Mouse (Mus musculus) hindlimb bud, embryonic 11.5 days (tissue): ENCODE measurements around the gene Rabggta.

Source experiments
- DNase-seq: peaks from one replicate; pipeline ENCODE4 v3.0.0-alpha.2; 2012; ENCODE audit warnings: low read depth, low spot score; ENCODE audit errors: extremely low spot score

Gene Rabggta

GRCm38 (mm10) chr14:55721700-55722437, at the start of gene Rabggta:
Rabggta (minus strand) TSS chr14:55722263.
- DNase-seq: peak; percentile 80

GRCm38 (mm10) chr14:55769087-55769703, 47.1 kb upstream of the Rabggta start:
- no peak for DNase-seq

GRCm38 (mm10) chr14:55768555-55768954, 46.5 kb upstream of the Rabggta start:
- DNase-seq: no peak

GRCm38 (mm10) chr14:55767519-55768414, 45.7 kb upstream of the Rabggta start:
- no peak for DNase-seq

GRCm38 (mm10) chr14:55765696-55766095, 43.6 kb upstream of the Rabggta start, which contains the start of gene Ltb4r1:
Ltb4r1 (plus strand) TSS chr14:55765962.
- no peak for DNase-seq

GRCm38 (mm10) chr14:55763166-55763565, 41.1 kb upstream of the Rabggta start:
- DNase-seq: no peak

- DNase-seq: no peak
These were observed 40.1 kb upstream of the Rabggta start for GRCm38 (mm10) chr14:55762001-55762821.

GRCm38 (mm10) chr14:55761163-55761562, 39.1 kb upstream of the Rabggta start, which contains the start of gene Ltb4r2:
Ltb4r2 (plus strand) TSS chr14:55761428.
- no peak for DNase-seq

- peak; percentile 50 for DNase-seq
These were observed 38.1 kb upstream of the Rabggta start for GRCm38 (mm10) chr14:55760156-55760555.

GRCm38 (mm10) chr14:55758363-55758784, 36.3 kb upstream of the Rabggta start, which contains the start of gene Cideb:
Cideb (minus strand) TSS chr14:55758458.
- DNase-seq: peak; percentile 39

- DNase-seq: no peak
These were observed 35.5 kb upstream of the Rabggta start for GRCm38 (mm10) chr14:55757566-55757965.

GRCm38 (mm10) chr14:55747051-55747847, 25.2 kb upstream of the Rabggta start:
- DNase-seq: no peak

- no peak for DNase-seq
These were observed 23.8 kb upstream of the Rabggta start for GRCm38 (mm10) chr14:55745861-55746237.

- DNase-seq: peak; percentile 44
These were observed 23.3 kb upstream of the Rabggta start, which contains the start of the genes Dhrs1 and Nop9 for GRCm38 (mm10) chr14:55745180-55745860. Dhrs1 (minus strand) TSS chr14:55745690. Nop9 (plus strand) TSS chr14:55745693.

- DNase-seq: peak; percentile 89
These were observed 21.6 kb upstream of the Rabggta start for GRCm38 (mm10) chr14:55743711-55744110.

GRCm38 (mm10) chr14:55737086-55737687, 15.1 kb upstream of the Rabggta start:
- DNase-seq: no peak

- DNase-seq: no peak
These were observed 13.7 kb upstream of the Rabggta start for GRCm38 (mm10) chr14:55735758-55736157.

- DNase-seq: no peak
These were observed 13.3 kb upstream of the Rabggta start for GRCm38 (mm10) chr14:55735334-55735733.
